8 mouse cellular contexts compared by ENCODE assay signal in genomic region chr7:101378285-101378684, GRCm38 (mm10). TPM values are rescaled to one million over a fixed set of nuclear protein-coding genes. Genes with fewer than 3 reads are reported as not detected.
A peak's percentile ranks its signal among the peaks of the same experiment; 100 is the strongest.
DNase-seq lines count a peak whose midpoint lies in the region; ATAC-seq and TF ChIP-seq lines count a peak whose summit lies in the region.
"Had no signal": no experiment of that assay in that cellular context is flagged by ENCODE, and none has a peak within 500 bp of the region (broad histone marks: within the 10 kb centered on the region; RNA-seq: fewer than 3 reads in every experiment).

No protein-coding gene starts in this region.

- 0 out of 2 replicates have a peak, but pooled peaks have one; percentile 0 for ATAC-seq in lung, embryonic 15.5 days (ENCODE audit: borderline replicate concordance, extremely low read depth, low FRiP score, low TSS enrichment)
- no peak for ATAC-seq in forebrain, embryonic 12.5 days (ENCODE audit: low FRiP score)

- no peak for TF ChIP-seq POLR2A in small intestine, adult 2 months (IDR thresholded peaks at IDR 0.05; ENCODE audit: low read depth, low read length)

- no peaks in the 10 kb centered on the region for H3K27me3 ChIP-seq in lung, embryonic 15.5 days
- no peaks in the 10 kb centered on the region for H3K27me3 ChIP-seq in forebrain, embryonic 12.5 days
- no peaks in the 10 kb centered on the region for H3K27me3 ChIP-seq in small intestine, adult 2 months (ENCODE audit: control insufficient read depth, insufficient read depth, low read length)

- H3K4me1 ChIP-seq in lung, embryonic 15.5 days: peaks cover 37% of the 10 kb centered on the region
- peaks cover 10% of the 10 kb centered on the region for H3K4me1 ChIP-seq in forebrain, embryonic 12.5 days
- H3K4me1 ChIP-seq in small intestine, adult 2 months (ENCODE audit: control insufficient read depth, insufficient read depth, insufficient read length, low read length): peaks cover 13% of the 10 kb centered on the region

- H3K27ac ChIP-seq in lung, embryonic 15.5 days: peak overlapping the region; percentile 88
- 0 out of 2 replicates have a peak overlapping the region, but pooled peaks have one; percentile 25 for H3K27ac ChIP-seq in forebrain, embryonic 12.5 days
- peak overlapping the region; percentile 22 for H3K27ac ChIP-seq in small intestine, adult 2 months (ENCODE audit: insufficient read depth, low read depth, low read length)

- H3K9ac ChIP-seq in lung, embryonic 15.5 days: peak overlapping the region; percentile 33
- H3K9ac ChIP-seq in forebrain, embryonic 12.5 days: no peak overlapping the region

- H3K9me3 ChIP-seq in lung, embryonic 15.5 days: no peaks in the 10 kb centered on the region
- H3K9me3 ChIP-seq in forebrain, embryonic 12.5 days: no peaks in the 10 kb centered on the region

- H3K4me3 ChIP-seq in lung, embryonic 15.5 days: peak overlapping the region; percentile 29
- H3K4me3 ChIP-seq in forebrain, embryonic 12.5 days (replicated peaks): no peak overlapping the region
- peak overlapping the region; percentile 48 for H3K4me3 ChIP-seq in small intestine, adult 2 months (ENCODE audit: low read depth, low read length)

- no peaks in the 10 kb centered on the region for H3K36me3 ChIP-seq in lung, embryonic 15.5 days
- H3K36me3 ChIP-seq in forebrain, embryonic 12.5 days (replicated peaks): no peaks in the 10 kb centered on the region
- H3K36me3 ChIP-seq in small intestine, adult 2 months (ENCODE audit: control insufficient read depth, insufficient read depth, low read length): peaks cover 8% of the 10 kb centered on the region; the same call in 1 of the 2 replicates

- DNase-seq in lung, postnatal 14 days: no peak
- peak; percentile 31 for DNase-seq in kidney, postnatal 10 days
- no peak for DNase-seq in c-Kit-positive CD71-positive TER-119-positive erythroid progenitor cells, embryonic 14.5 days (ENCODE audit: low spot score)
- no peak for DNase-seq in layer of hippocampus, adult 11-12 months (ENCODE audit: low spot score)
- DNase-seq: right cerebral cortex, postnatal 4 days had no signal

- TF ChIP-seq CTCF in small intestine, adult 2 months (IDR thresholded peaks at IDR 0.05; ENCODE audit: extremely low read depth, insufficient read length, insufficient replicate concordance, low read depth, low read length): no peak

- WGBS in lung, embryonic 15.5 days: 52% methylated on average over 3 of the region's 3 CpGs
- 51% methylated on average over 3 of the region's 3 CpGs for whole genome bisulfite sequencing in forebrain, embryonic 12.5 days
- WGBS in small intestine, adult 2 months: 18% methylated on average over 3 of the region's 3 CpGs

- peak overlapping the region; percentile 52 for H3K4me2 ChIP-seq in lung, embryonic 15.5 days
- peak overlapping the region; percentile 19 for H3K4me2 ChIP-seq in forebrain, embryonic 12.5 days

RNA-seq across cellular contexts. Expression of gene Arap1, which starts 30.4 kb away (rescaled TPM):
- polyA plus RNA-seq in lung, embryonic 15.5 days (2015; fragmentation: Nextera tagmentation; extraction: Ambion mirVana): 105 and 109 TPM in 2 replicates
- 11.9 and 13.4 TPM in 2 replicates for polyA plus RNA-seq in forebrain, embryonic 12.5 days (2016; fragmentation: Nextera tagmentation; extraction: Ambion mirVana)
- polyA plus RNA-seq in small intestine, adult 2 months (2012; rRNA removed): 45.7 and 61.7 TPM in 2 replicates

RNA-seq across cellular contexts. Expression of gene Gm45837, which starts 32.4 kb away (rescaled TPM):
- 10.3 TPM in 1 of 2 replicates, not detected in the other for polyA plus RNA-seq in lung, embryonic 15.5 days (2015; fragmentation: Nextera tagmentation; extraction: Ambion mirVana)
- not detected in 2 replicates for polyA plus RNA-seq in forebrain, embryonic 12.5 days (2016; fragmentation: Nextera tagmentation; extraction: Ambion mirVana)
- polyA plus RNA-seq in small intestine, adult 2 months (2012; rRNA removed): 0.51 TPM in 1 of 2 replicates, not detected in the other

RNA-seq across cellular contexts. Expression of gene Pde2a, which starts 43.2 kb away (rescaled TPM):
- 16.9 and 26.7 TPM in 2 replicates for polyA plus RNA-seq in lung, embryonic 15.5 days (2015; fragmentation: Nextera tagmentation; extraction: Ambion mirVana)
- 23.1 and 25.7 TPM in 2 replicates for polyA plus RNA-seq in forebrain, embryonic 12.5 days (2016; fragmentation: Nextera tagmentation; extraction: Ambion mirVana)
- 11.4 and 17.6 TPM in 2 replicates for polyA plus RNA-seq in small intestine, adult 2 months (2012; rRNA removed)

Comparison
In these comparisons a context has a peak if more than half of its experiments do, and no peak if none do; other contexts are left out.
1. H3K27ac ChIP-seq: peak in every context shown above with its lines; median percentile 88 in lung, embryonic 15.5 days; 25 in forebrain, embryonic 12.5 days; 22 in small intestine, adult 2 months.